Mouse (Mus musculus) forebrain, embryonic 11.5 days (tissue): Measurements from ENCODE around the gene Cdkn1b. TPM values are rescaled to one million over a fixed set of nuclear protein-coding genes. Genes with fewer than 3 reads are reported as not detected.

Experiments used
- ATAC-seq: fragments of 200-750 bp; cut with Nextera tagmentation; replicated peaks from 2 replicates; pipeline ENCODE4 v1.8.0; 2017; ENCODE audit warnings: moderate TSS enrichment; ENCODE audit not compliant: low FRiP score
- DNase-seq: peaks from one replicate; pipeline ENCODE4 v3.0.0-alpha.2; 2017; ENCODE audit warnings: low spot score
- H3K27ac ChIP-seq: fragments of 300-500 bp; sonication (generic); 2 replicates; pipeline ENCODE4 v1.5.1; 2014; ENCODE audit warnings: low read depth, low read length
- H3K27me3 ChIP-seq: fragments of 300-500 bp; sonication (generic); 2 replicates; pipeline ENCODE4 v1.6.1; 2014; ENCODE audit warnings: mild to moderate bottlenecking, low read length, mixed read lengths; ENCODE audit not compliant: control insufficient read depth, insufficient read depth
- H3K36me3 ChIP-seq: fragments of 300-500 bp; sonication (generic); 2 replicates; pipeline ENCODE4 v1.6.1; 2014; ENCODE audit warnings: mild to moderate bottlenecking, low read length, moderate library complexity, mixed read lengths; ENCODE audit not compliant: control insufficient read depth, insufficient read depth
- H3K4me1 ChIP-seq: fragments of 300-500 bp; sonication (generic); replicated peaks from 2 replicates; pipeline ENCODE4 v1.6.1; 2014; ENCODE audit warnings: low read length, mixed read lengths; ENCODE audit not compliant: control insufficient read depth, insufficient read depth
- H3K4me2 ChIP-seq: fragments of 300-500 bp; sonication (generic); 2 replicates; pipeline ENCODE4 v1.6.1; 2014; ENCODE audit warnings: low read depth, mild to moderate bottlenecking, low read length, moderate library complexity, mixed read lengths; ENCODE audit not compliant: severe bottlenecking
- H3K4me3 ChIP-seq: fragments of 300-500 bp; sonication (generic); 2 replicates; pipeline ENCODE4 v1.5.1; 2014; ENCODE audit warnings: low read depth, low read length
- H3K9ac ChIP-seq: fragments of 300-500 bp; sonication (generic); 2 replicates; pipeline ENCODE4 v1.6.1; 2014; ENCODE audit warnings: low read length
- H3K9me3 ChIP-seq: fragments of 300-500 bp; sonication (generic); 2 replicates; pipeline ENCODE4 v1.6.1; 2016; ENCODE audit warnings: low read length, mixed read lengths; ENCODE audit not compliant: control insufficient read depth
- WGBS: fragments of 180-500 bp; shearing (Covaris S2); extraction: QIAGEN DNeasy Blood & Tissue Kit; methylation state at CpG from one replicate; pipeline ENCODE4 v1.1.7; 2014; 5-methylcytosine and 5-hydroxymethylcytosine counted together
- polyA plus RNA-seq: library from polyadenylated mRNA; unstranded; fragments of >200 nt; fragmentation: Nextera tagmentation; extraction: Ambion mirVana; gene quantifications from 2 replicates; pipeline ENCODE4 v1.2.1, GENCODE M21; 2014

Cdkn1b gene
- polyA plus RNA-seq, 1 experiment from 2014 or later, result 27.3 TPM

DNA sequence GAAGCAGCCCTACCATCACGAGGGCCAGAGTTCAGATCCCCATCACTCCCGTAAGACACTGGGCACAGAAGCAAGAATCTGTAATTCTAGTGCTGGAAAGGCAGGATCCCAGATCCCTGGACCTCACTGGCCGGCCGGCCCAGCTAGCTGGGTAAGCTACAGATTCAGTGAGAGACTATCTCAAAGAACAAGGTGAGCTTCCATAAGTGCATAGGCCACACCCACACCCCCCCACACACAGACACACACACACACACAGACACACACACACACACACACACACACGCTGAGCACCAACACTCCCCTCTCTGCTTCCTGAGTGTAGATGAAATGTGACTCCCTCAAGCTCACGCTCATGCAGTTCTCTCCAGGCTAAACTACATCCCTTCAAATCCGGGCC is 29.8 kb upstream of the Cdkn1b start:
- Histone ChIP-seq H3K9ac (no peak overlapping the region), H3K9me3 (no peaks in the 10 kb centered on the region), H3K27me3 (no peaks in the 10 kb centered on the region), H3K4me1 (peaks cover 10% of the 10 kb centered on the region), H3K4me2 (no peak overlapping the region), H3K27ac (no peak overlapping the region), H3K4me3 (no peak overlapping the region), H3K36me3 (no peaks in the 10 kb centered on the region)
- ATAC-seq (no peak), DNase-seq (no peak)
- 83% methylated on average over 7 of the region's 7 CpGs for WGBS

DNA sequence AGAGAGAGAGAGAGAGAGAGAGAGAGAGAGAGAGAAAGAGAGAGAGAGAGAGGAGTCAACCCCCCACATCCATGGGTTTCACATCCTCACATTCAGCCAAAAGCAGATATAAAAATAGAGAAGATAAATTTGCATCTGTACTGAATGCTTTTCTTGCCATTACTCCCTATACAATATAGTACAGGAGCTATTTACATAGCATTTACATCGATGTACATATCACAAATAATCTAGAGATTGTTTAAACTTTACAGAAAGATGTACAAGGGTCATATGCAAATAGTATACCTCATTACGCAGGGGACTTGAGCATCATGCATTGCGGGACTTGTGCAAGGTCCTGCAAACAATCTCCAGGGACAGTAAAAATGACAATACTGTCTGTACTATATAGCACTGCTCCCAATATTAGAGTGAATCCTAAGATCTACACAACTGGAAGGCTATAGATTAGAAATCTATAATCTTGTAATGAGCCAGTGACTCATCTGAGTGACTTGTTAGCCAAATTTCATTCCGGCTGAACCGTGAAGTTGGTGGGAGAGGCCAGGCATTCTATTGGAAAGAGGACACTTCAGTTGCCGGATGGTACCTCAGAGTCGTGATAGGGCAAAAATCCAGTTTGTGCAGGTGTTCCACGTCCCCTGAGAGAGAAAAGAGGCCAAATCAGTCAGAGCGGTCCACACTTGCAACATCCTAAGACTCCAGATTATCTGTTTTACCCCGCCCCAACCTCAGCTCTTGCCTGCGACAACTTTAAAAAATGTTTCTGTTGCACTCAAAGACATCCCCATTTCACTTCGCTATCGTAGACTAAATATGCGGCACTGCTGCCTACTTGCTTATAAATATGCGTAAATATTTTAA is 23.4 kb upstream of the Cdkn1b start:
- Histone ChIP-seq H3K9me3 (no peaks in the 10 kb centered on the region), H3K4me3 (peak overlapping the region; percentile 60), H3K36me3 (no peaks in the 10 kb centered on the region), H3K27ac (no peak overlapping the region), H3K4me2 (peak overlapping the region; percentile 73), H3K4me1 (peaks cover 4% of the 10 kb centered on the region; the same call in 1 of the 2 replicates), H3K9ac (peak overlapping the region; percentile 92), H3K27me3 (no peaks in the 10 kb centered on the region)
- 68% methylated on average over 15 of the region's 15 CpGs for WGBS
- ATAC-seq (no peak), DNase-seq (no peak)

DNA sequence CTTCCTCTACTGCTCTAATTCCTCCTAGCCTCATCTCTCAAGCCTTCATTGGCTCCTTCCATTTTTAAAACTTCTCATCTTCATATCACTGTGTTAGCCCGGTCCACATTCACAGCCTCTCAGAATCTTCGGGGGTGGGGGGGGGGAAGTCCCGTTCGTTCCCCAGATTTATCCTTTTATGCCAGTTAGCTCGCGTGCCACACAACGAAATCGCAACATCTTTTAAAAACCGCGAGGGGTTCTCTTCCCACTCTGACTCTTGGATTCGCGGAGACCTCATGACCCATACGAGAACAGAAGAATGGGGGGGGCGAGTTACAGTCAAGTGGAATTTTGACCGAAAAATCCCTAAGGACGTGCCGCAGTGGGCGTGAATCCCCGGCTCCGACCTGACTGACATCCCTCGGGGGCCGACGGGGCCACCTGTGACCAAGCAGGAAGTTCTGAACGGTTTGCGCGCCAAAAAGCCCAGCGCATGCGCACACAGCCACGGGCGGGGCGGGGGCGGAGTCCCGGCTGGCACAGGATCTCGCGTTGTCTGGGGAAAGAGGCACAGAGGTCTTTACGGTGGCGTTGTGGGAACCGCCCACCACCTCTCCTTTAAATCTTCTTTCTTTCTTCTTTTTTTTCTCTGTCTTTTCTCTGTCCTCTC is 22.6 kb upstream of the Cdkn1b start:
- Histone ChIP-seq H3K36me3 (no peaks in the 10 kb centered on the region), H3K9ac (peak overlapping the region; percentile 92), H3K4me3 (peak overlapping the region; percentile 60), H3K9me3 (no peaks in the 10 kb centered on the region), H3K4me2 (peak overlapping the region; percentile 73), H3K4me1 (peaks cover 4% of the 10 kb centered on the region; the same call in 1 of the 2 replicates), H3K27me3 (no peaks in the 10 kb centered on the region), H3K27ac (peak overlapping the region; percentile 100)
- 1% methylated on average over 38 of the region's 38 CpGs for WGBS
- DNase-seq, result peak; percentile 99
- peak; percentile 92 for ATAC-seq

DNA sequence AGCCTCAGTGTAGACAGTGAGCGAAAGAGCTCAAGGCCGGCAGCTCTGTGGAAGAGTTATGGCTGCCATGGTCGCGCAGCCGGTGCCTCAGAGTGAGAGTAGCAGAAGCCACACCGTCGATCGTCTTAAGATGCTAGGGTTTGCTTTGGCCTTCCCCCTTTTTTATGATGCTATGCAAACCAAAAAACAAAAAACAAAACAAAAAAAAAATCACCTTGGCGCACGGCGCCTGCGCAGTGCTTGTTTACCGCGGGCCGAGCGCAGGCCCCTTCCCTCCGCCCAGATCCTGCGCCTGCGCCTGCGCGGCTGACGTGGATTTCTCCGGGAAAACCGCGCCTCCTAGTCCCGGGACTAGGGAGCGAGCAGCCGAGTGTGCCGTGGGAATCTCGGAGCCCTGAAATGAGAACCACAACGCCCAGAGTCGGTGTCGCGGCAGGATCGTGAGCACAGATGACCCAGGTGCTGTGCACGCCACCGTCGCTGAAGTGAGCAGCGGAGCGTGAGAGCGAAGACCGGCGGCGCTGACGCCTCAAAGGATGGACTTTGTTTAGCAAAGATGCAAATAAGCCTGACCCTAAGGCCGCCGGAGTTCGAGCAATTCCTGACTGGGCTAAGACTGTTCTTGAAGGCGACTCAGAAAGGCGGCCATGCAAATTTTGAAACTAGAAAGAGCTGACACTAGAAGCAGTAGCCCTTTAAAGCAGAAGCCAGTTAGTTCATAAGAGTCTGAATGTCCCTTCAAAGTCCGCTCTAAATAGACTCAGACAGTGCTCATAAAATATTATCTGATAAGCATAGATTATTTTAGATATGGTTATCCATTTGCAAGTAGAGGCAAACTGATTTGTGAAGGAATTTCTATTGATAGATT is 21.9 kb upstream of the Cdkn1b start, which contains the start of gene Gpr19:
Gpr19 (minus strand) TSS at position 484 of the 871 bp plus-strand sequence.
- peak within 1 kb of the TSS; percentile 92 for H3K9ac ChIP-seq
- peak within 1 kb of the TSS; percentile 60 for H3K4me3 ChIP-seq
- H3K36me3 ChIP-seq, result no peaks in the 10 kb centered on the region
- peaks cover 4% of the 10 kb centered on the region; the same call in 1 of the 2 replicates for H3K4me1 ChIP-seq
- H3K27ac ChIP-seq, result peak within 1 kb of the TSS; percentile 100
- no peaks in the 10 kb centered on the region for H3K9me3 ChIP-seq
- ATAC-seq (peak; percentile 92), DNase-seq (peak; percentile 96)
- H3K27me3 ChIP-seq, result no peaks in the 10 kb centered on the region
- under 1% methylated on average over 51 of the region's 51 CpGs for WGBS
- peak within 1 kb of the TSS; percentile 73 for H3K4me2 ChIP-seq

DNA sequence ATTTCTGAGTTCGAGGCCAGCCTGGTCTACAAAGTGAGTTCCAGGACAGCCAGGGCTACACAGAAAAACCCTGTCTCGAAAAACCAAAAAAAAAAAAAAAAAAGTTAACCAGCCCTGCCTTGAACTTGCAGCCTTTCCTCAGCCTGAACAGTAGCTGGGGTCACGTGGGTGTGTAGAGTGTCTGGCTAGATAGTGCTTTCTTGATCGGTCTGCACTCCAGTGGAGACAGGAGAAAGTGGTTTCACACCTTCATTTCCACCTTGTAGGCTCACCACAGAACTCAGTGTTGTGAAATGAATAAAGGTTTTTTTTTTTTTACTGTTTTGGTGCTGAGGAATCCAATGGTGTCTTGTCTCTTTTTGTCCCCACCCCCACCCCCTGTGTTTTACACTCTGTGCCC is 16.8 kb upstream of the Cdkn1b start:
- 90% methylated on average over 4 of the region's 4 CpGs for WGBS
- no peaks in the 10 kb centered on the region for H3K27me3 ChIP-seq
- no peak overlapping the region for H3K4me2 ChIP-seq
- DNase-seq (no peak), ATAC-seq (no peak)
- no peak overlapping the region for H3K9ac ChIP-seq
- no peak overlapping the region for H3K27ac ChIP-seq
- no peak overlapping the region for H3K4me3 ChIP-seq
- H3K9me3 ChIP-seq, result no peaks in the 10 kb centered on the region
- no peaks in the 10 kb centered on the region for H3K4me1 ChIP-seq
- no peaks in the 10 kb centered on the region for H3K36me3 ChIP-seq

DNA sequence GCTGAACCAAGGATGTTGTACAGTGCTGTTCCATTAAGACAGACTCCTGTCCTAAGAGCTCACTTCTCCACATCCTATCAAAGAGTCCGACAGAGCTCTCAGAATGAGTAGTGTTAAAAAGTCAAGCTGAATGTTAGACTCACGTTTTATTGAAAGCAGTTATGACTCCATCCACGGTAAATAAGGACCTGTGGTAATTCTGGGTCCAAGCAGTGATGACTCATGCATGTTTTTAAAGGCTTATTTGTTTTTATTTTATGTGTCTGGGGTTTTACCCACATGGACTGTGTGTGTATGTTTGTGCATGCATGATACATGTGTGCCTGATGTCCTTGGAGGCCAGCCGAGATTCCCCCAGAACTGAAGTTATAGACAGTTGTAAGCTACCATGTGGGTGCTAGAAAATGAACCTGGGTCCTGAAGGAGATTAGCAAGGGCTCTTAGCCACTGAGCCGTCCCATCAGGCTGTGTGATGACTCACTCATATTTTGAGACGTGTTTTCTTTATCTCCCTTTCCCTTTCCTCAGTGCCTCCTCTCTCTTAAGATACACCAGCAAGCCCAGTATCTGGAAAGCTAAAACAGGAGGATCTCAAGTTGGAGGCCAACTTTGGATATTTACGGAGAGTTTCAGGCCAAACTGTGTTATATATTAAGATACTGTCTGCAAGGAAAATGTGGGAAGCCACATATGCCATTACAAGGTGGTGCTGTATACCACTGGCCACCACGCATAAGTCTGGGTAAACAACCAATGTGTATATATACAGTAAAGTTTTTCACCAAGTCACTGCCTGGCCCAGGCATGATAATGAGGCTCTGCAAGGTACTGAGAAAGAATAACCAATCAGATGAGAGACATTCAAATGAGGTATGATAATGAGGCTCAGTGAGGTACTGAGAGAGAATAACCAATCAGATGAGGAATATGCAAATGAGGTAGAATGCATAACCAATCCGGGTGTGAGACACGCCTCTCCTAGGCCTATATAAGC is 16.0 kb upstream of the Cdkn1b start:
- WGBS, result 95% methylated on average over 10 of the region's 10 CpGs
- Histone ChIP-seq H3K4me1 (no peaks in the 10 kb centered on the region), H3K9ac (no peak overlapping the region), H3K4me2 (no peak overlapping the region), H3K9me3 (no peaks in the 10 kb centered on the region), H3K27ac (no peak overlapping the region), H3K4me3 (no peak overlapping the region), H3K27me3 (no peaks in the 10 kb centered on the region), H3K36me3 (no peaks in the 10 kb centered on the region)
- no peak for ATAC-seq
- no peak for DNase-seq

DNA sequence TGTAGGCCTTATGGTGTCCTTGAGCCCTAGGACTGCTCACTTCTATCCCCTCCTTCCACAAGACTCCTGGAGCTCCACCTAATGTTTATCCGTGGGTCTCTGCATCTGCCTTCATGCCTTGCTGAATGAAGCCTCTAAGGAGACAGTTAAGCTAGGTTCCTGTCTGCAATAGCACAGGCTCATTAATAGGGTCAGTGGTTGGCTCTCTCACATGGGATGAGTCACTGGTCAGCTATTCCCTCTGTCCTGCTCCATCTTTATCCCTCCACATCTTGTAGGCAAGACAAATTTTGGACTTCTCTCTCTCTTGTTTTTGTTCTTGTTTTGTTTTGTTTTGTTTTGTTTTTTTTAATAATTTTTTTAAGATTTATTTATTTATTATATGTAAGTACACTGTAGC is 14.4 kb upstream of the Cdkn1b start:
- no peaks in the 10 kb centered on the region for H3K4me1 ChIP-seq
- H3K9me3 ChIP-seq, result no peaks in the 10 kb centered on the region
- H3K4me3 ChIP-seq, result no peak overlapping the region
- ATAC-seq, result no peak
- H3K9ac ChIP-seq, result no peak overlapping the region
- 92% methylated on average over 1 of the region's 1 CpGs for WGBS
- H3K4me2 ChIP-seq, result no peak overlapping the region
- H3K27ac ChIP-seq, result no peak overlapping the region
- H3K27me3 ChIP-seq, result no peaks in the 10 kb centered on the region
- DNase-seq, result no peak
- no peaks in the 10 kb centered on the region for H3K36me3 ChIP-seq
